Mouse (Mus musculus) NIH3T3 (cell line): ENCODE data around the gene Snap29.

Experiments used
- DNase-seq: peaks from one replicate; pipeline ENCODE4 v3.0.0-alpha.2; 2012; ENCODE audit warnings: low read depth

Gene Snap29

DNA sequence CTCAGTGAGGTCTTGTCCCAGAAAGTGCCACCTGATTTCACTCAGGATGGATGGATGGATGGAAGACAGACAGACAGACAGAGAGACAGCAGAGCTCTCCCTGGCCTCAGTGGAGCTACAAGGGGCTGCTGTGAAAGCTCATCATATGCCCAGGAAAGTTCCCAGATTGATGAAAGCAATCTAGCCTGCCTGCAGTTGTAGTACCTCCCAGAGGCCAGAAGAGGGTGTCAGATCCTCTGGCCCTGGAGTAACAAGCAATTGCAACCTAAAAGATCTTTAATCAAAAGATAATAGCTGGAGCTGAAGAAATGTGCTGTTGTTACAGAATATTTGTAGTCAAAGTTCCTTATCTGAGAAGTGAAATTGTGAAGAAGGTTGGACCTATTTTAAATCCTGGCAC is 68.3 kb downstream of the Snap29 start:
- peak; percentile 60 for DNase-seq

DNA sequence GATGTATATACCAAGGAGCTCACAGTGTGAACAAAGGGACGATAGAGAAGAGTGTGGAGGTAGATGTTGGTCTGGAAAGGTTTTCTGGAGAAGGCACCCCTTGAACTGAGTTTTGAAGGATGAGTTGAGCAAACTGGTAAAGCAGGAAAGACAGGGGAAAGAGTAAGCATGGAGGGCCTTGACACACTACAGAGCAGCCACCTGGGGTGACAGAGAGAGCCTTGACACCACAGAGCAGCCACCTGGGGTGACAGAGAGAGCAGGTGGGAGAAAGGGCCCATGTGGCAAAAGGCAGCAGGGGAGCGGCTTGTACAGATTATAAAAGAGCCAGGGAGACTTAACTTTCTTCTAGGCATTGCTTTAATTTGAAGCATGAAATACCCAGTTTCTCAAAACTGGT is 69.0 kb downstream of the Snap29 start:
- no peak for DNase-seq

- no peak for DNase-seq
Observed at GRCm38 (mm10) chr16:17475326-17475725, 69.5 kb downstream of the Snap29 start.

- DNase-seq, result no peak
Observed at GRCm38 (mm10) chr16:17478331-17478943, 72.7 kb downstream of the Snap29 start.
